Mouse (Mus musculus) E14TG2a.4 (cell line): ENCODE measurements around the gene Lpin2.
A peak's percentile ranks its signal among the peaks of the same experiment; 100 is the strongest.

ENCODE experiments used
- H3K27me3 ChIP-seq: 2 replicates; pipeline ENCODE4 v1.6.1; 2014; ENCODE audit warnings: low read length, control low read depth; ENCODE audit not compliant: insufficient read depth
- H3K36me3 ChIP-seq: 2 replicates; pipeline ENCODE4 v1.6.1; 2014; ENCODE audit warnings: low read length, control low read depth; ENCODE audit not compliant: insufficient read depth
- H3K4me1 ChIP-seq: replicated peaks from 2 replicates; pipeline ENCODE4 v1.6.1; 2014; ENCODE audit warnings: low read depth, low read length, control low read depth
- H3K4me3 ChIP-seq: replicated peaks from 2 replicates; pipeline ENCODE4 v1.5.1; 2014; ENCODE audit warnings: mild to moderate bottlenecking, low read length
- H3K9me3 ChIP-seq: 2 replicates; pipeline ENCODE4 v1.6.1; 2014; ENCODE audit warnings: low read length, control low read depth
- CTCF ChIP-seq: conservative IDR thresholded peaks from 2 replicates; pipeline ENCODE4 v1.5.1; 2014; ENCODE audit warnings: low read length
- NANOG ChIP-seq: IDR thresholded peaks from 2 replicates; pipeline ENCODE4 v1.6.1; 2014; ENCODE audit warnings: borderline replicate concordance, low read length, mixed read lengths
- POU5F1 ChIP-seq: IDR thresholded peaks from 2 replicates; pipeline ENCODE4 v1.6.1; 2014; ENCODE audit warnings: low read length, borderline replicate concordance

Gene Lpin2

GRCm38 (mm10) chr17:71225091-71225490 is 42.7 kb downstream of the Lpin2 start:
- Histone ChIP-seq H3K36me3 (no peaks in the 10 kb centered on the region), H3K4me3 (no peak overlapping the region), H3K27me3 (no peaks in the 10 kb centered on the region), H3K9me3 (no peaks in the 10 kb centered on the region), H3K4me1 (no peaks in the 10 kb centered on the region)
- TF ChIP-seq POU5F1 (no peak), CTCF (peak; percentile 81), NANOG (no peak)

GRCm38 (mm10) chr17:71227128-71227895 is 45.0 kb downstream of the Lpin2 start:
- H3K4me3 ChIP-seq, result no peak overlapping the region
- no peaks in the 10 kb centered on the region for H3K9me3 ChIP-seq
- no peaks in the 10 kb centered on the region for H3K27me3 ChIP-seq
- H3K36me3 ChIP-seq, result peaks cover 10% of the 10 kb centered on the region; the same call in 1 of the 2 replicates
- H3K4me1 ChIP-seq, result no peaks in the 10 kb centered on the region
- TF ChIP-seq POU5F1, result no peak
- TF ChIP-seq NANOG, result no peak
- no peak for TF ChIP-seq CTCF

- Histone ChIP-seq H3K27me3 (no peaks in the 10 kb centered on the region), H3K4me1 (no peaks in the 10 kb centered on the region), H3K36me3 (peaks cover 14% of the 10 kb centered on the region), H3K9me3 (no peaks in the 10 kb centered on the region), H3K4me3 (no peak overlapping the region)
- TF ChIP-seq NANOG, result no peak
Observed at GRCm38 (mm10) chr17:71228651-71229050, 46.3 kb downstream of the Lpin2 start.

GRCm38 (mm10) chr17:71230108-71230709 is 47.8 kb downstream of the Lpin2 start:
- no peak for TF ChIP-seq NANOG
- no peak for TF ChIP-seq POU5F1
- no peaks in the 10 kb centered on the region for H3K27me3 ChIP-seq
- H3K4me1 ChIP-seq, result no peaks in the 10 kb centered on the region
- H3K9me3 ChIP-seq, result no peaks in the 10 kb centered on the region
- H3K36me3 ChIP-seq, result peaks cover 14% of the 10 kb centered on the region
- H3K4me3 ChIP-seq, result no peak overlapping the region

GRCm38 (mm10) chr17:71231998-71232397 is 49.6 kb downstream of the Lpin2 start:
- no peaks in the 10 kb centered on the region for H3K9me3 ChIP-seq
- H3K4me3 ChIP-seq, result no peak overlapping the region
- no peaks in the 10 kb centered on the region for H3K27me3 ChIP-seq
- peaks cover 14% of the 10 kb centered on the region for H3K36me3 ChIP-seq
- H3K4me1 ChIP-seq, result no peaks in the 10 kb centered on the region
- no peak for TF ChIP-seq NANOG

- Histone ChIP-seq H3K27me3 (no peaks in the 10 kb centered on the region), H3K9me3 (no peaks in the 10 kb centered on the region), H3K4me1 (no peaks in the 10 kb centered on the region), H3K4me3 (no peak overlapping the region), H3K36me3 (peaks cover 20% of the 10 kb centered on the region)
- TF ChIP-seq NANOG, result no peak
- TF ChIP-seq POU5F1, result no peak
- no peak for TF ChIP-seq CTCF
Observed at GRCm38 (mm10) chr17:71233210-71233609, 50.9 kb downstream of the Lpin2 start.

GRCm38 (mm10) chr17:71234041-71234594 is 51.8 kb downstream of the Lpin2 start:
- no peak for TF ChIP-seq POU5F1
- TF ChIP-seq NANOG, result no peak
- no peak for TF ChIP-seq CTCF
- Histone ChIP-seq H3K9me3 (no peaks in the 10 kb centered on the region), H3K27me3 (no peaks in the 10 kb centered on the region), H3K4me1 (no peaks in the 10 kb centered on the region), H3K36me3 (peaks cover 20% of the 10 kb centered on the region), H3K4me3 (no peak overlapping the region)

- Histone ChIP-seq H3K36me3 (peaks cover 20% of the 10 kb centered on the region), H3K9me3 (no peaks in the 10 kb centered on the region), H3K4me1 (no peaks in the 10 kb centered on the region), H3K27me3 (no peaks in the 10 kb centered on the region), H3K4me3 (no peak overlapping the region)
- TF ChIP-seq CTCF, result no peak
- no peak for TF ChIP-seq POU5F1
- TF ChIP-seq NANOG, result no peak
Observed at GRCm38 (mm10) chr17:71235229-71235958, 53.0 kb downstream of the Lpin2 start.

GRCm38 (mm10) chr17:71238494-71238893 is 56.1 kb downstream of the Lpin2 start:
- Histone ChIP-seq H3K4me1 (no peaks in the 10 kb centered on the region), H3K27me3 (no peaks in the 10 kb centered on the region), H3K9me3 (no peaks in the 10 kb centered on the region), H3K36me3 (peaks cover 36% of the 10 kb centered on the region), H3K4me3 (no peak overlapping the region)
- TF ChIP-seq POU5F1 (no peak), CTCF (no peak), NANOG (no peak)
